Mouse (Mus musculus) cerebellum, adult 2 months (tissue): ENCODE results near the gene Arhgap10. TPM values are rescaled to one million over a fixed set of nuclear protein-coding genes. Genes with fewer than 3 reads are reported as not detected.

Experiments used
- DNase-seq, 2 experiments: peaks; one replicate each; pipeline ENCODE4 v3.0.0; 2021
- H3K27ac ChIP-seq: fragments of 200-500 bp; 2 replicates; pipeline ENCODE4 v1.5.1; 2012; ENCODE audit warnings: low read length, control low read depth, inconsistent platforms; ENCODE audit not compliant: insufficient read depth
- H3K27me3 ChIP-seq: fragments of 200-500 bp; 2 replicates; pipeline ENCODE4 v1.6.1; 2012; ENCODE audit warnings: inconsistent platforms, mild to moderate bottlenecking, low read length, moderate library complexity; ENCODE audit not compliant: control insufficient read depth, insufficient read depth
- H3K4me1 ChIP-seq: fragments of 200-500 bp; 2 replicates; pipeline ENCODE4 v1.6.1; 2011; ENCODE audit warnings: low read length; ENCODE audit not compliant: control insufficient read depth, insufficient read depth
- H3K4me3 ChIP-seq: fragments of 200-500 bp; replicated peaks from 2 replicates; pipeline ENCODE3; 2011; ENCODE audit warnings: mild to moderate bottlenecking, low read depth, low read length, control low read depth; ENCODE audit not compliant: insufficient read depth
- CTCF ChIP-seq: fragments of 200-500 bp; IDR thresholded peaks from 2 replicates; pipeline ENCODE4 v1.5.1; 2011; ENCODE audit warnings: low read depth, mild to moderate bottlenecking, control low read depth, low read length, moderate library complexity, borderline replicate concordance; ENCODE audit not compliant: insufficient read depth
- POLR2A ChIP-seq: fragments of 200-500 bp; IDR thresholded peaks from 2 replicates; pipeline ENCODE4 v1.6.1; 2011; ENCODE audit warnings: low read length, control low read depth, borderline replicate concordance; ENCODE audit not compliant: insufficient read depth
- WGBS: fragments of 180-500 bp; shearing (Covaris S2); methylation state at CpG from one replicate; pipeline ENCODE4 v1.1.7; 2018; 5-methylcytosine and 5-hydroxymethylcytosine counted together
- polyA plus RNA-seq: library from polyadenylated mRNA; depleted of rRNA; stranded (reverse); fragments of >200 nt; gene quantifications from 2 replicates; pipeline ENCODE4 v1.2.3, GENCODE M21; 2012

Arhgap10 gene
- polyA plus RNA-seq, 1 experiment, result 12.5 TPM

- DNase-seq, result no peak
- Histone ChIP-seq H3K27me3 (no peaks in the 10 kb centered on the region), H3K4me3 (no peak overlapping the region), H3K27ac (no peak overlapping the region), H3K4me1 (peaks cover 10% of the 10 kb centered on the region)
- no peak for TF ChIP-seq POLR2A
- no peak for TF ChIP-seq CTCF
- 89% methylated on average over 2 of the region's 2 CpGs for WGBS
These were observed 38.9 kb downstream of the Arhgap10 start for GRCm38 (mm10) chr8:77478913-77479273.

GRCm38 (mm10) chr8:77478155-77478912, 39.4 kb downstream of the Arhgap10 start:
- H3K27me3 ChIP-seq, result no peaks in the 10 kb centered on the region
- no peak overlapping the region for H3K4me3 ChIP-seq
- no peak overlapping the region for H3K27ac ChIP-seq
- no peak for DNase-seq
- peaks cover 4% of the 10 kb centered on the region for H3K4me1 ChIP-seq
- no peak for TF ChIP-seq POLR2A
- TF ChIP-seq CTCF, result no peak
- WGBS, result 93% methylated on average over 12 of the region's 12 CpGs

GRCm38 (mm10) chr8:77477684-77478083, 40.1 kb downstream of the Arhgap10 start:
- peaks cover 4% of the 10 kb centered on the region for H3K4me1 ChIP-seq
- no peak for DNase-seq
- H3K27ac ChIP-seq, result no peak overlapping the region
- 92% methylated on average over 12 of the region's 12 CpGs for WGBS
- no peaks in the 10 kb centered on the region for H3K27me3 ChIP-seq
- no peak overlapping the region for H3K4me3 ChIP-seq
- no peak for TF ChIP-seq POLR2A
- no peak for TF ChIP-seq CTCF

GRCm38 (mm10) chr8:77474614-77475013, 43.1 kb downstream of the Arhgap10 start:
- Histone ChIP-seq H3K4me3 (no peak overlapping the region), H3K27ac (no peak overlapping the region), H3K4me1 (peaks cover 4% of the 10 kb centered on the region), H3K27me3 (no peaks in the 10 kb centered on the region)
- no peak for TF ChIP-seq CTCF
- TF ChIP-seq POLR2A, result no peak
- 96% methylated on average over 5 of the region's 5 CpGs for WGBS
- no peak for DNase-seq

GRCm38 (mm10) chr8:77473773-77474172, 44.0 kb downstream of the Arhgap10 start:
- TF ChIP-seq POLR2A, result no peak
- Histone ChIP-seq H3K27me3 (no peaks in the 10 kb centered on the region), H3K27ac (no peak overlapping the region), H3K4me3 (no peak overlapping the region), H3K4me1 (no peaks in the 10 kb centered on the region; the same call in 1 of the 2 replicates)
- 68% methylated on average over 7 of the region's 7 CpGs for WGBS
- DNase-seq, result no peak

- no peaks in the 10 kb centered on the region for H3K27me3 ChIP-seq
- 35% methylated on average over 6 of the region's 6 CpGs for whole genome bisulfite sequencing
- TF ChIP-seq CTCF, result no peak
- no peak for TF ChIP-seq POLR2A
- no peaks in the 10 kb centered on the region; the same call in 1 of the 2 replicates for H3K4me1 ChIP-seq
- no peak overlapping the region for H3K4me3 ChIP-seq
- no peak overlapping the region for H3K27ac ChIP-seq
- DNase-seq, result peak; percentile 50 to 62
These were observed 44.4 kb downstream of the Arhgap10 start for GRCm38 (mm10) chr8:77473373-77473772.

- no peak for TF ChIP-seq POLR2A
- 89% methylated on average over 6 of the region's 6 CpGs for WGBS
- H3K27me3 ChIP-seq, result no peaks in the 10 kb centered on the region
- no peak for DNase-seq
- H3K4me1 ChIP-seq, result peaks cover 2% of the 10 kb centered on the region
- no peak overlapping the region for H3K4me3 ChIP-seq
- H3K27ac ChIP-seq, result no peak overlapping the region
These were observed 56.4 kb downstream of the Arhgap10 start for GRCm38 (mm10) chr8:77461392-77461791.

GRCm38 (mm10) chr8:77460363-77460762, 57.4 kb downstream of the Arhgap10 start:
- TF ChIP-seq CTCF, result no peak
- TF ChIP-seq POLR2A, result no peak
- no peak for DNase-seq
- 77% methylated on average over 2 of the region's 2 CpGs for WGBS
- Histone ChIP-seq H3K27ac (no peak overlapping the region), H3K4me3 (no peak overlapping the region), H3K4me1 (peaks cover 5% of the 10 kb centered on the region), H3K27me3 (no peaks in the 10 kb centered on the region)

GRCm38 (mm10) chr8:77459696-77460095, 58.1 kb downstream of the Arhgap10 start:
- 48% methylated on average over 7 of the region's 7 CpGs for WGBS
- H3K27ac ChIP-seq, result no peak overlapping the region
- H3K27me3 ChIP-seq, result no peaks in the 10 kb centered on the region
- H3K4me1 ChIP-seq, result peaks cover 5% of the 10 kb centered on the region
- H3K4me3 ChIP-seq, result no peak overlapping the region
- DNase-seq, result no peak
- TF ChIP-seq CTCF (no peak), POLR2A (no peak)
